Mouse (Mus musculus) heart, embryonic 14.5 days (tissue): Measurements from ENCODE around the gene Marcks. TPM values are rescaled to one million over a fixed set of nuclear protein-coding genes. Genes with fewer than 3 reads are reported as not detected.
"Not testable (repeated sequence)": the region's sequence is repeated elsewhere in the genome, so short reads cannot be mapped to it uniquely, and the experiment has no call there.

Experiments
- ATAC-seq: fragments of 200-750 bp; cut with Nextera tagmentation; 2 replicates; pipeline ENCODE4 v1.8.0; 2017; ENCODE audit warnings: low read depth, moderate TSS enrichment; ENCODE audit not compliant: insufficient number of reproducible peaks, insufficient read depth, low FRiP score
- H3K27ac ChIP-seq, 2 experiments: fragments of 200-500 bp in 1 of 2; fragments of 300-500 bp in 1 of 2; sonication (generic) in 1 of 2; replicated peaks in 1 of 2; 2 replicates each; pipeline ENCODE4 v1.5.1; 2012 to 2014; ENCODE audit warnings: low read depth in 2 of 2, low read length in 2 of 2, control low read depth in 1 of 2, mild to moderate bottlenecking in 1 of 2, mixed read lengths in 1 of 2; ENCODE audit not compliant: control insufficient read depth in 1 of 2, insufficient read depth in 1 of 2
- H3K27me3 ChIP-seq: fragments of 300-500 bp; sonication (generic); 2 replicates; pipeline ENCODE4 v1.6.1; 2014; ENCODE audit warnings: mild to moderate bottlenecking, low read length, control low read depth; ENCODE audit not compliant: control insufficient read depth, insufficient read depth
- H3K36me3 ChIP-seq: fragments of 300-500 bp; sonication (generic); 2 replicates; pipeline ENCODE4 v1.6.1; 2014; ENCODE audit warnings: mild to moderate bottlenecking, control low read depth, low read length, mixed read lengths; ENCODE audit not compliant: control insufficient read depth, insufficient read depth
- H3K4me1 ChIP-seq, 2 experiments: fragments of 200-500 bp in 1 of 2; fragments of 300-500 bp in 1 of 2; sonication (generic) in 1 of 2; 2 replicates each; pipeline ENCODE4 v1.6.1; 2012 to 2014; ENCODE audit warnings: low read length in 2 of 2, control low read depth in 1 of 2, mixed read lengths in 1 of 2; ENCODE audit not compliant: control insufficient read depth in 2 of 2, insufficient read depth in 2 of 2
- H3K4me2 ChIP-seq: fragments of 300-500 bp; sonication (generic); 2 replicates; pipeline ENCODE4 v1.6.1; 2014; ENCODE audit warnings: mild to moderate bottlenecking, low read length
- H3K4me3 ChIP-seq, 2 experiments: fragments of 200-500 bp in 1 of 2; fragments of 300-500 bp in 1 of 2; sonication (generic) in 1 of 2; 2 replicates each; pipeline ENCODE4 v1.5.1; 2012 to 2014; ENCODE audit warnings: low read length in 2 of 2, mild to moderate bottlenecking in 2 of 2, control low read depth in 1 of 2, low read depth in 1 of 2, moderate library complexity in 1 of 2; ENCODE audit not compliant: control insufficient read depth in 1 of 2, insufficient read depth in 1 of 2
- H3K9ac ChIP-seq: fragments of 300-500 bp; sonication (generic); 2 replicates; pipeline ENCODE4 v1.6.1; 2014; ENCODE audit warnings: mild to moderate bottlenecking, low read length
- H3K9me3 ChIP-seq: fragments of 300-500 bp; sonication (generic); 2 replicates; pipeline ENCODE4 v1.6.1; 2016; ENCODE audit warnings: low read length, control low read depth; ENCODE audit not compliant: control insufficient read depth
- WGBS: fragments of 180-500 bp; shearing (Covaris S2); extraction: QIAGEN DNeasy Blood & Tissue Kit; methylation state at CpG from one replicate; pipeline ENCODE4 v1.1.7; 2014; 5-methylcytosine and 5-hydroxymethylcytosine counted together
- polyA plus RNA-seq: library from polyadenylated mRNA; unstranded; fragments of >200 nt; fragmentation: Nextera tagmentation; extraction: Ambion mirVana; gene quantifications from 2 replicates; pipeline ENCODE4 v1.2.1, GENCODE M21; 2014

Marcks gene
- polyA plus RNA-seq, 1 experiment from 2014 or later = 96.5 TPM

DNA sequence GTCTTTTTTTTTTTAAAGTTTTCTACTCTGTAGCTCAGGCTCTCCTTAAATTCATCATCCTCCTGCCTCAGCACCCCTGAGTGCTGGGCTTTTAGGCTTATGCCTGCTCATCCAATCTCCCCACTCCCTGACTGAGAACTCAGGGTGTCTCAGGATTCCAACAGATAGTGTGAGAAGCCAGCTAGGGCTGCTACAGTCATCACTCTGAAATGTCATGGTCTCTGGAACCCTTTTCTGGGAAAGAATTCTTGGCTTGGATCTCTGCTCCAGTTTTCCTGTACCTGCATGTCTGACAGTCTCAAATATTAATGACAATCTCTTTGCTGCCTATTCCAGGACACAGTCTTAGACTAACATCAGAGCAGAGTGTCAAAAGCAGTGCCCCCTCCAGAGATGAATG lies 45.4 kb downstream of the Marcks start:
- no peak for ATAC-seq
- Histone ChIP-seq H3K27ac (no peak overlapping the region), H3K9ac (no peak overlapping the region), H3K9me3 (no peaks in the 10 kb centered on the region), H3K36me3 (no peaks in the 10 kb centered on the region), H3K4me1 (peaks cover 2 to 6% of the 10 kb centered on the region in 2 experiments; a peak in 1 of 4 replicates), H3K27me3 (no peaks in the 10 kb centered on the region), H3K4me2 (no peak overlapping the region), H3K4me3 (no peak overlapping the region)

DNA sequence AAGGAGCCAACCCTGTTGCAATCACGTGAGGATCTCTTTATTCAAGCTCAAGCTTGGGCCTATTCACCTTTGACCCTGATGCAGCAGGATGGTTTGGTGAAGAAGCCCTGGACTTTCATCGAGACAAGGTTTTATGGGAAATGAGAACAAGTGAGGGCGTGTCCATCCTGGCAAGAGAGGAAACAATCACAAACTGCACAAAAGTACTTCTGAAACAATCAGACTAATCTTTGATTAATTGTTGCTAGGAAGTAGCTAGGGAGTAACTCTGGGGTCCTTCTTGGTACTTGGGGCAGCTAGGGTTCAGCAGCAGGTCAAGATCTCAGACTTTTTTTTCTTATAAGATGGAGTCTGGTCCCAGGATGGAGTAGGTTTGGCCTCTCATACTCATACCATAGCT lies 48.3 kb downstream of the Marcks start:
- 81% methylated on average over 3 of the region's 3 CpGs for WGBS
- ATAC-seq = no peak

DNA sequence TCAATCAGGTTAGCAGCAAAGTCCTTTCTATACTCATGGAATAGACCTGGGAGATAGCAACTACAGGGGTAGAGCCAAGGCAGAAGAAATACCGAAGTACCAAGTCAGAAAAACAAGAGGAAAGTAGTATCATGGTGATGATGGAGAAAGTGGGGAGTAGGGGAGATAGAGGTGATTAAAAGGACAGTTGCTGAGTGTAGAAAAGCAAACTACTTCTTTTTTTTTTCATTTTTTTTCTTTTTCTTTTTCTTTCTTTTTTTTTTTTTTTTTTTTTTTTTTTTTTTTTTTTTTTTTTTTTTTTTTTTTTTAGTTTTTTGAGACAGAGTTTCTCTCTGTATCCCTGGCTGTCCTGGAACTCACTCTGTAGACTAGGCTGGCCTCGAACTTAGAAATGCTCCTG lies 54.6 kb downstream of the Marcks start:
- not testable (repeated sequence) for H3K27me3 ChIP-seq

More for the DNA sequence above, 48.3 kb downstream of the Marcks start:
- Histone ChIP-seq H3K27ac (no peak overlapping the region), H3K36me3 (no peaks in the 10 kb centered on the region), H3K9ac (no peak overlapping the region), H3K9me3 (0 out of 2 replicates have a peak, but pooled peaks cover 3% of the 10 kb centered on the region), H3K4me2 (no peak overlapping the region), H3K27me3 (no peaks in the 10 kb centered on the region), H3K4me3 (no peak overlapping the region), H3K4me1 (no peaks in the 10 kb centered on the region)

More for the DNA sequence above, 54.6 kb downstream of the Marcks start:
- H3K9me3 ChIP-seq, H3K4me1 ChIP-seq, H3K4me2 ChIP-seq, ATAC-seq, H3K36me3 ChIP-seq, H3K9ac ChIP-seq, H3K27ac ChIP-seq, H3K4me3 ChIP-seq: not testable (repeated sequence)
- WGBS = 83% methylated on average over 2 of the region's 2 CpGs

Other genes starting within 250 kb of the Marcks start
- 166 and 179 TPM in 2 replicates for gene Hdac2, start 164.4 kb downstream of the Marcks start, polyA plus RNA-seq